Mouse (Mus musculus) embryonic facial prominence, embryonic 12.5 days (tissue): ENCODE results near the gene Id1. TPM values are rescaled to one million over a fixed set of nuclear protein-coding genes. Genes with fewer than 3 reads are reported as not detected.

ENCODE experiments used
- ATAC-seq: fragments of 200-750 bp; cut with Nextera tagmentation; 2 replicates; pipeline ENCODE4 v1.8.0; 2017; ENCODE audit not compliant: insufficient number of reproducible peaks, insufficient read depth, low FRiP score, low TSS enrichment
- H3K27ac ChIP-seq: fragments of 300-500 bp; sonication (generic); 2 replicates; pipeline ENCODE4 v1.5.1; 2016; ENCODE audit warnings: mild to moderate bottlenecking
- H3K27me3 ChIP-seq: fragments of 300-500 bp; sonication (generic); 2 replicates; pipeline ENCODE4 v1.6.1; 2016; ENCODE audit warnings: mild to moderate bottlenecking, moderate library complexity
- H3K36me3 ChIP-seq: fragments of 300-500 bp; sonication (generic); 2 replicates; pipeline ENCODE4 v1.6.1; 2016; ENCODE audit warnings: mild to moderate bottlenecking
- H3K4me1 ChIP-seq: fragments of 300-500 bp; sonication (generic); 2 replicates; pipeline ENCODE4 v1.6.1; 2016
- H3K4me2 ChIP-seq: fragments of 300-500 bp; sonication (generic); replicated peaks from 2 replicates; pipeline ENCODE4 v1.6.1; 2016; ENCODE audit warnings: mild to moderate bottlenecking, moderate library complexity
- H3K4me3 ChIP-seq: fragments of 300-500 bp; sonication (generic); 2 replicates; pipeline ENCODE4 v1.5.1; 2016; ENCODE audit warnings: mild to moderate bottlenecking
- H3K9ac ChIP-seq: fragments of 300-500 bp; sonication (generic); 2 replicates; pipeline ENCODE4 v1.6.1; 2016; ENCODE audit warnings: mild to moderate bottlenecking, moderate library complexity
- H3K9me3 ChIP-seq: fragments of 300-500 bp; sonication (generic); 2 replicates; pipeline ENCODE4 v1.6.1; 2016; ENCODE audit warnings: mild to moderate bottlenecking, moderate library complexity
- WGBS: fragments of 180-500 bp; shearing (Covaris S2); methylation state at CpG from one replicate; pipeline ENCODE4 v1.1.7; 2016; 5-methylcytosine and 5-hydroxymethylcytosine counted together
- polyA plus RNA-seq: library from polyadenylated mRNA; unstranded; fragments of >200 nt; fragmentation: Nextera tagmentation; extraction: Ambion mirVana; gene quantifications from 2 replicates; pipeline ENCODE4 v1.2.1, GENCODE M21; 2016

Id1 gene
- polyA plus RNA-seq, 1 experiment from 2014 or later: 168 TPM

- Histone ChIP-seq H3K9ac (peak overlapping the region; percentile 80), H3K4me3 (peak overlapping the region; percentile 68), H3K27ac (peak overlapping the region; percentile 94), H3K4me2 (peak overlapping the region; percentile 90), H3K4me1 (peaks cover 40% of the 10 kb centered on the region), H3K27me3 (no peaks in the 10 kb centered on the region), H3K9me3 (no peaks in the 10 kb centered on the region), H3K36me3 (no peaks in the 10 kb centered on the region)
- ATAC-seq: no peak
- under 1% methylated on average over 22 of the region's 22 CpGs for WGBS
Observed at GRCm38 (mm10) chr2:152736748-152737147, 697 bp downstream of the Id1 start.

GRCm38 (mm10) chr2:152737306-152738221 lies 1.5 kb downstream of the Id1 start:
- 5% methylated on average over 10 of the region's 10 CpGs for WGBS
- H3K27me3 ChIP-seq: no peaks in the 10 kb centered on the region
- H3K4me2 ChIP-seq: peak overlapping the region; percentile 90
- no peaks in the 10 kb centered on the region for H3K9me3 ChIP-seq
- no peak for ATAC-seq
- H3K27ac ChIP-seq: peak overlapping the region; percentile 94
- no peaks in the 10 kb centered on the region for H3K36me3 ChIP-seq
- H3K9ac ChIP-seq: peak overlapping the region; percentile 80
- H3K4me1 ChIP-seq: peaks cover 48% of the 10 kb centered on the region
- H3K4me3 ChIP-seq: peak overlapping the region; percentile 68

- Histone ChIP-seq H3K4me2 (peak overlapping the region; percentile 90), H3K27me3 (no peaks in the 10 kb centered on the region), H3K36me3 (no peaks in the 10 kb centered on the region), H3K27ac (peak overlapping the region; percentile 94), H3K9ac (peak overlapping the region; percentile 80), H3K4me3 (peak overlapping the region; percentile 68), H3K9me3 (no peaks in the 10 kb centered on the region), H3K4me1 (peaks cover 50% of the 10 kb centered on the region)
- WGBS: 30% methylated on average over 2 of the region's 2 CpGs
- ATAC-seq: no peak
Observed at GRCm38 (mm10) chr2:152738341-152738740, 2.3 kb downstream of the Id1 start.

GRCm38 (mm10) chr2:152739031-152739841 lies 3.2 kb downstream of the Id1 start:
- Histone ChIP-seq H3K9ac (peak overlapping the region; percentile 32; the same call in 1 of the 2 replicates), H3K27me3 (no peaks in the 10 kb centered on the region), H3K4me3 (peak overlapping the region; percentile 68), H3K27ac (peak overlapping the region; percentile 94), H3K4me1 (peaks cover 46% of the 10 kb centered on the region), H3K4me2 (peak overlapping the region; percentile 90), H3K36me3 (no peaks in the 10 kb centered on the region), H3K9me3 (no peaks in the 10 kb centered on the region)
- WGBS: under 1% methylated on average over 34 of the region's 36 CpGs
- ATAC-seq: peak; percentile 79

GRCm38 (mm10) chr2:152739842-152740260 lies 3.8 kb downstream of the Id1 start:
- 0 out of 2 replicates have a peak, but pooled peaks have one; percentile 2 for ATAC-seq
- H3K4me3 ChIP-seq: 0 out of 2 replicates have a peak overlapping the region, but pooled peaks have one; percentile 68

GRCm38 (mm10) chr2:152740490-152740889 lies 4.4 kb downstream of the Id1 start:
- WGBS: 55% methylated on average over 5 of the region's 5 CpGs
- Histone ChIP-seq H3K9ac (no peak overlapping the region), H3K9me3 (no peaks in the 10 kb centered on the region), H3K27ac (peak overlapping the region; percentile 94), H3K4me2 (no peak overlapping the region), H3K4me3 (no peak overlapping the region), H3K4me1 (peaks cover 40% of the 10 kb centered on the region), H3K27me3 (no peaks in the 10 kb centered on the region), H3K36me3 (no peaks in the 10 kb centered on the region)
- ATAC-seq: no peak

More at GRCm38 (mm10) chr2:152739842-152740260, 3.8 kb downstream of the Id1 start:
- 11% methylated on average over 3 of the region's 3 CpGs for WGBS
- H3K36me3 ChIP-seq: no peaks in the 10 kb centered on the region
- peaks cover 40% of the 10 kb centered on the region for H3K4me1 ChIP-seq
- peak overlapping the region; percentile 94 for H3K27ac ChIP-seq
- H3K27me3 ChIP-seq: no peaks in the 10 kb centered on the region
- 0 out of 2 replicates have a peak overlapping the region, but pooled peaks have one; percentile 32 for H3K9ac ChIP-seq
- peak overlapping the region; percentile 90 for H3K4me2 ChIP-seq
- no peaks in the 10 kb centered on the region for H3K9me3 ChIP-seq

GRCm38 (mm10) chr2:152741153-152742041 lies 5.3 kb downstream of the Id1 start:
- Histone ChIP-seq H3K36me3 (no peaks in the 10 kb centered on the region), H3K27ac (peak overlapping the region; percentile 88), H3K4me3 (no peak overlapping the region), H3K4me1 (peaks cover 40% of the 10 kb centered on the region), H3K27me3 (no peaks in the 10 kb centered on the region), H3K4me2 (peak overlapping the region; percentile 27), H3K9me3 (no peaks in the 10 kb centered on the region), H3K9ac (peak overlapping the region; percentile 22; the same call in 1 of the 2 replicates)
- 37% methylated on average over 14 of the region's 14 CpGs for WGBS
- no peak for ATAC-seq

GRCm38 (mm10) chr2:152742435-152742834 lies 6.4 kb downstream of the Id1 start:
- Histone ChIP-seq H3K4me3 (no peak overlapping the region), H3K4me1 (peaks cover 39% of the 10 kb centered on the region), H3K9me3 (no peaks in the 10 kb centered on the region), H3K36me3 (no peaks in the 10 kb centered on the region), H3K9ac (no peak overlapping the region), H3K27ac (peak overlapping the region; percentile 88), H3K4me2 (no peak overlapping the region; the same call in 1 of the 2 replicates), H3K27me3 (no peaks in the 10 kb centered on the region)
- ATAC-seq: no peak
- 22% methylated on average over 10 of the region's 10 CpGs for WGBS

GRCm38 (mm10) chr2:152753944-152754711 lies 18.1 kb downstream of the Id1 start, which contains the start of gene Cox4i2:
Cox4i2 (plus strand) TSS chr2:152754173.
- WGBS: 2% methylated on average over 30 of the region's 30 CpGs
- no peaks in the 10 kb centered on the region for H3K9me3 ChIP-seq
- peaks cover 18% of the 10 kb centered on the region for H3K4me1 ChIP-seq
- H3K4me3 ChIP-seq: peak within 1 kb of the TSS; percentile 34
- H3K27ac ChIP-seq: no peak within 1 kb of the TSS
- H3K4me2 ChIP-seq: peak within 1 kb of the TSS; percentile 65
- H3K27me3 ChIP-seq: no peaks in the 10 kb centered on the region
- no peaks in the 10 kb centered on the region for H3K36me3 ChIP-seq
- peak; percentile 24; the same call in 1 of the 2 replicates for ATAC-seq
- peak within 1 kb of the TSS; percentile 40; the same call in 1 of the 2 replicates for H3K9ac ChIP-seq
